13 mouse cellular contexts compared by ENCODE assay signal in genomic region chr16:86897967-86898710, GRCm38 (mm10).
"Had no signal": no experiment of that assay in that cellular context is flagged by ENCODE, and none has a peak within 500 bp of the region (broad histone marks: within the 10 kb centered on the region; RNA-seq: fewer than 3 reads in every experiment).

No protein-coding gene starts in this region.

- H3K4me1 ChIP-seq: liver, embryonic 15.5 days; midbrain, embryonic 10.5 days; midbrain, embryonic 15.5 days; neural tube, embryonic 13.5 days had no signal

- H3K27ac ChIP-seq: limb, embryonic 10.5 days; liver, embryonic 15.5 days; midbrain, embryonic 10.5 days; midbrain, embryonic 15.5 days; neural tube, embryonic 13.5 days had no signal

- H3K9ac ChIP-seq: liver, embryonic 15.5 days; midbrain, embryonic 15.5 days; neural tube, embryonic 13.5 days had no signal

- DNase-seq: kidney, adult 8-10 months; lung, adult 2 months; lung, postnatal 36 days; thymus, adult 18-20 months; thymus, postnatal 14 days had no signal

- H3K4me3 ChIP-seq: limb, embryonic 10.5 days; liver, embryonic 15.5 days; midbrain, embryonic 10.5 days; midbrain, embryonic 15.5 days; neural tube, embryonic 13.5 days had no signal

- H3K9me3 ChIP-seq: limb, embryonic 10.5 days; liver, embryonic 15.5 days; midbrain, embryonic 10.5 days; midbrain, embryonic 15.5 days; neural tube, embryonic 13.5 days had no signal

- H3K27me3 ChIP-seq: liver, embryonic 15.5 days; midbrain, embryonic 15.5 days; neural tube, embryonic 13.5 days had no signal

- H3K4me2 ChIP-seq: liver, embryonic 11.5 days; liver, embryonic 15.5 days; midbrain, embryonic 15.5 days; neural tube, embryonic 13.5 days had no signal

- H3K36me3 ChIP-seq: limb, embryonic 10.5 days; liver, embryonic 15.5 days; midbrain, embryonic 10.5 days; midbrain, embryonic 15.5 days; neural tube, embryonic 13.5 days had no signal

- ATAC-seq: intestine, embryonic 16.5 days; lung, postnatal 0 days; midbrain, embryonic 15.5 days had no signal
